Mouse (Mus musculus): ENCODE data around the gene Mtus2. TPM values are rescaled to one million over a fixed set of nuclear protein-coding genes. Genes with fewer than 3 reads are reported as not detected.

Mtus2 gene
- polyA plus RNA-seq, 1 experiment from 2014 or later = 53.9 TPM

GRCm38 (mm10) chr5:148079732-148080131 is 122.6 kb downstream of the Mtus2 start:
- Histone ChIP-seq H3K4me1 (ENCODE audit: control insufficient read depth, insufficient read depth, low read length) (no peaks in the 10 kb centered on the region), H3K36me3 (ENCODE audit: control insufficient read depth, insufficient read depth, low read length) (no peaks in the 10 kb centered on the region), H3K9me3 (ENCODE audit: control insufficient read depth, low read length) (no peaks in the 10 kb centered on the region), H3K4me2 (ENCODE audit: low read depth, low read length) (no peak overlapping the region), H3K9ac (replicated peaks; ENCODE audit: low read depth, low read length) (no peak overlapping the region), H3K27me3 (ENCODE audit: control insufficient read depth, insufficient read depth, low read length) (no peaks in the 10 kb centered on the region), H3K4me3 (ENCODE audit: low read depth, low read length) (no peak overlapping the region), H3K27ac (ENCODE audit: low read depth, low read length) (no peak overlapping the region)
- no peak for ATAC-seq (ENCODE audit: low read depth)
- WGBS = 76% methylated on average over 3 of the region's 3 CpGs

DNA sequence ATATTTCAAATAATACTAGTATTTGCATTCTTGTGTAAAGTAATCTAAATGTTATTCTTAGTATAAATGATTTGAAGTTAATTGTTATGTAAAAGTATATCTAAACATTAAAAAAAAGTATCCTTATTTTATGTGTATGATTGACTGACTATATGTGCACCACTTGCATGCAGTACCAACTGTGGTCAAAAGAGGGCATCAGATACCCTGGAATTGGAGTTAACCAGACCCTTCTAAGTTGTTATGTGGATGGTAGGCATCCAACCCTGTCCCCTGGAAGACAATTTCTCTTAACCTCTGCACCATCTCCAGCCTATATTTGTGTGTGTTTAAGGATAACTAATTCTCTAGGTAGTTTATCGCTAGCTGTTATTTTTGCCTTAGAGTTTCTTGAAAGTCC is 126.4 kb downstream of the Mtus2 start:
- 96% methylated on average over 1 of the region's 1 CpGs for WGBS
- H3K4me3 ChIP-seq (ENCODE audit: low read depth, low read length) = no peak overlapping the region
- no peak overlapping the region for H3K9ac ChIP-seq (replicated peaks; ENCODE audit: low read depth, low read length)
- no peak overlapping the region for H3K27ac ChIP-seq (ENCODE audit: low read depth, low read length)
- no peaks in the 10 kb centered on the region for H3K4me1 ChIP-seq (ENCODE audit: control insufficient read depth, insufficient read depth, low read length)
- no peak for ATAC-seq (ENCODE audit: low read depth)
- no peaks in the 10 kb centered on the region for H3K36me3 ChIP-seq (ENCODE audit: control insufficient read depth, insufficient read depth, low read length)
- H3K4me2 ChIP-seq (ENCODE audit: low read depth, low read length) = no peak overlapping the region
- no peaks in the 10 kb centered on the region for H3K27me3 ChIP-seq (ENCODE audit: control insufficient read depth, insufficient read depth, low read length)
- no peaks in the 10 kb centered on the region for H3K9me3 ChIP-seq (ENCODE audit: control insufficient read depth, low read length)

GRCm38 (mm10) chr5:148084766-148085165 is 127.6 kb downstream of the Mtus2 start:
- no peak for ATAC-seq (ENCODE audit: low read depth)
- H3K27ac ChIP-seq (ENCODE audit: low read depth, low read length) = no peak overlapping the region
- H3K9ac ChIP-seq (replicated peaks; ENCODE audit: low read depth, low read length) = no peak overlapping the region
- no peak overlapping the region for H3K4me3 ChIP-seq (ENCODE audit: low read depth, low read length)
- H3K9me3 ChIP-seq (ENCODE audit: control insufficient read depth, low read length) = no peaks in the 10 kb centered on the region
- no peaks in the 10 kb centered on the region for H3K4me1 ChIP-seq (ENCODE audit: control insufficient read depth, insufficient read depth, low read length)
- H3K4me2 ChIP-seq (ENCODE audit: low read depth, low read length) = no peak overlapping the region
- WGBS = 89% methylated on average over 5 of the region's 5 CpGs
- no peaks in the 10 kb centered on the region for H3K27me3 ChIP-seq (ENCODE audit: control insufficient read depth, insufficient read depth, low read length)
- no peaks in the 10 kb centered on the region for H3K36me3 ChIP-seq (ENCODE audit: control insufficient read depth, insufficient read depth, low read length)

DNA sequence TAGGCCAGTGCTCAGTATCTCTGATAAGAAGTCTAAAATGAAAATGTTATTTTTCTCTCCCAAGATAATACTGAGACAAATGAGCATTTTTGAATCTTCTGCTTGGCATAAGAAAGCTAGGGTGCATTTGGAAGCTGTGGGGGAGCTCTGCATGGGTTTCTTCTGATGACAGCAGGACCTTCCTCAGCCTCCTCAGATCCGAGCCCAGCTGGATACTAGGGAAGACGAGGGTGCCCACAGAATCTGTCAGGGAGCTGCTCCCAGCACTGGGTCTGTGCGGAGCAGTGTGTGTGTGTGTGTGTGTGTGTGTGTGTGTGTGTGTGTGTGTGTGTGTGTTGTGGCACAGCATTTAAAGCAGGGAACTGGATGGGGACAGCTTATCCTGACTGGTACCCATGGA is 130.7 kb downstream of the Mtus2 start:
- Histone ChIP-seq H3K9ac (replicated peaks; ENCODE audit: low read depth, low read length) (no peak overlapping the region), H3K4me2 (ENCODE audit: low read depth, low read length) (no peak overlapping the region), H3K4me1 (ENCODE audit: control insufficient read depth, insufficient read depth, low read length) (no peaks in the 10 kb centered on the region), H3K36me3 (ENCODE audit: control insufficient read depth, insufficient read depth, low read length) (no peaks in the 10 kb centered on the region), H3K27me3 (ENCODE audit: control insufficient read depth, insufficient read depth, low read length) (no peaks in the 10 kb centered on the region), H3K9me3 (ENCODE audit: control insufficient read depth, low read length) (no peaks in the 10 kb centered on the region), H3K27ac (ENCODE audit: low read depth, low read length) (no peak overlapping the region), H3K4me3 (ENCODE audit: low read depth, low read length) (no peak overlapping the region)
- ATAC-seq (ENCODE audit: low read depth) = no peak
- WGBS = 79% methylated on average over 3 of the region's 3 CpGs

GRCm38 (mm10) chr5:148090191-148090821 is 133.2 kb downstream of the Mtus2 start:
- 72% methylated on average over 11 of the region's 11 CpGs for WGBS
- Histone ChIP-seq H3K27me3 (ENCODE audit: control insufficient read depth, insufficient read depth, low read length) (no peaks in the 10 kb centered on the region), H3K36me3 (ENCODE audit: control insufficient read depth, insufficient read depth, low read length) (no peaks in the 10 kb centered on the region), H3K27ac (ENCODE audit: low read depth, low read length) (no peak overlapping the region), H3K9ac (replicated peaks; ENCODE audit: low read depth, low read length) (no peak overlapping the region), H3K4me3 (ENCODE audit: low read depth, low read length) (no peak overlapping the region), H3K9me3 (ENCODE audit: control insufficient read depth, low read length) (no peaks in the 10 kb centered on the region), H3K4me2 (ENCODE audit: low read depth, low read length) (no peak overlapping the region), H3K4me1 (ENCODE audit: control insufficient read depth, insufficient read depth, low read length) (no peaks in the 10 kb centered on the region)
- ATAC-seq (ENCODE audit: low read depth) = no peak

DNA sequence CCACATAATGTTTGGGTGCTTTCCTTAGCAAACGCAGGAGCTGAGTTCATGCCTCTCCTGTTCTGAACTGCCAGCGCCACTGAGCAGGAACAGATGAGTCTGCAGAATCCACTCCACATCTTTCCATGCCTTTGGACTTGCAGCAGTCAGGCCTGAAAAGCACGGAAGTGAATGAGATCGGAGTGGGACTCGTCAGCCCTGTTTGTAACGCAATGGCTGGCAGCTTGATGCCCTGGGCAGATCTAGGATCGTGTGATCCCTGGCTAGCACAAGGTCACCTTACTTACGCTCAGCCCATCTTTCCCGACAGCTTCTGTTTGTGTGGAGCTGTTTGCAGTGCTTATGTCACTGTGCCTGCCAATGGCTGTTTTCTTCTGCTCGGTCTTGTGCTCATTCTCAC is 137.5 kb downstream of the Mtus2 start:
- H3K27me3 ChIP-seq (ENCODE audit: control insufficient read depth, insufficient read depth, low read length) = no peaks in the 10 kb centered on the region
- 55% methylated on average over 10 of the region's 10 CpGs for WGBS
- H3K4me3 ChIP-seq (ENCODE audit: low read depth, low read length) = no peak overlapping the region
- no peaks in the 10 kb centered on the region for H3K36me3 ChIP-seq (ENCODE audit: control insufficient read depth, insufficient read depth, low read length)
- no peaks in the 10 kb centered on the region for H3K9me3 ChIP-seq (ENCODE audit: control insufficient read depth, low read length)
- ATAC-seq (ENCODE audit: low read depth) = no peak
- H3K9ac ChIP-seq (replicated peaks; ENCODE audit: low read depth, low read length) = 0 out of 2 replicates have a peak overlapping the region, but pooled peaks have one; percentile 11
- H3K27ac ChIP-seq (ENCODE audit: low read depth, low read length) = peak overlapping the region; percentile 48
- H3K4me2 ChIP-seq (ENCODE audit: low read depth, low read length) = no peak overlapping the region
- H3K4me1 ChIP-seq (ENCODE audit: control insufficient read depth, insufficient read depth, low read length) = no peaks in the 10 kb centered on the region

GRCm38 (mm10) chr5:148099356-148099755 is 142.2 kb downstream of the Mtus2 start:
- Histone ChIP-seq H3K4me3 (ENCODE audit: low read depth, low read length) (no peak overlapping the region), H3K36me3 (ENCODE audit: control insufficient read depth, insufficient read depth, low read length) (no peaks in the 10 kb centered on the region), H3K27ac (ENCODE audit: low read depth, low read length) (no peak overlapping the region), H3K9me3 (ENCODE audit: control insufficient read depth, low read length) (no peaks in the 10 kb centered on the region), H3K4me2 (ENCODE audit: low read depth, low read length) (no peak overlapping the region), H3K27me3 (ENCODE audit: control insufficient read depth, insufficient read depth, low read length) (no peaks in the 10 kb centered on the region), H3K4me1 (ENCODE audit: control insufficient read depth, insufficient read depth, low read length) (no peaks in the 10 kb centered on the region), H3K9ac (replicated peaks; ENCODE audit: low read depth, low read length) (no peak overlapping the region)
- WGBS = 91% methylated on average over 9 of the region's 9 CpGs
- ATAC-seq (ENCODE audit: low read depth) = no peak

- peaks cover 8% of the 10 kb centered on the region; the same call in 1 of the 2 replicates for H3K4me1 ChIP-seq (ENCODE audit: control insufficient read depth, insufficient read depth, low read length)
- no peaks in the 10 kb centered on the region for H3K36me3 ChIP-seq (ENCODE audit: control insufficient read depth, insufficient read depth, low read length)
- WGBS = 63% methylated on average over 6 of the region's 6 CpGs
- H3K27me3 ChIP-seq (ENCODE audit: control insufficient read depth, insufficient read depth, low read length) = no peaks in the 10 kb centered on the region
- no peak overlapping the region for H3K27ac ChIP-seq (ENCODE audit: low read depth, low read length)
- H3K4me2 ChIP-seq (ENCODE audit: low read depth, low read length) = no peak overlapping the region
- H3K9me3 ChIP-seq (ENCODE audit: control insufficient read depth, low read length) = no peaks in the 10 kb centered on the region
- H3K4me3 ChIP-seq (ENCODE audit: low read depth, low read length) = no peak overlapping the region
- H3K9ac ChIP-seq (replicated peaks; ENCODE audit: low read depth, low read length) = no peak overlapping the region
- ATAC-seq (ENCODE audit: low read depth) = no peak
Observed at GRCm38 (mm10) chr5:148107324-148107723, 150.2 kb downstream of the Mtus2 start.

- no peaks in the 10 kb centered on the region for H3K9me3 ChIP-seq (ENCODE audit: control insufficient read depth, low read length)
- no peak overlapping the region for H3K9ac ChIP-seq (replicated peaks; ENCODE audit: low read depth, low read length)
- H3K4me2 ChIP-seq (ENCODE audit: low read depth, low read length) = no peak overlapping the region
- 0 out of 2 replicates have a peak, but pooled peaks have one; percentile 11 for ATAC-seq (ENCODE audit: low read depth)
- no peaks in the 10 kb centered on the region for H3K36me3 ChIP-seq (ENCODE audit: control insufficient read depth, insufficient read depth, low read length)
- WGBS = 27% methylated on average over 7 of the region's 7 CpGs
- H3K27ac ChIP-seq (ENCODE audit: low read depth, low read length) = no peak overlapping the region
- H3K4me3 ChIP-seq (ENCODE audit: low read depth, low read length) = no peak overlapping the region
- no peaks in the 10 kb centered on the region for H3K27me3 ChIP-seq (ENCODE audit: control insufficient read depth, insufficient read depth, low read length)
- peaks cover 8% of the 10 kb centered on the region; the same call in 1 of the 2 replicates for H3K4me1 ChIP-seq (ENCODE audit: control insufficient read depth, insufficient read depth, low read length)
Observed at GRCm38 (mm10) chr5:148107890-148108289, 150.8 kb downstream of the Mtus2 start.

Measured in neural tube, embryonic 14.5 days (tissue).